Mouse (Mus musculus) embryonic facial prominence, embryonic 11.5 days (tissue): Measurements from ENCODE around the gene Rdh12. TPM values are rescaled to one million over a fixed set of nuclear protein-coding genes. Genes with fewer than 3 reads are reported as not detected.

ENCODE experiments used
- ATAC-seq: fragments of 200-750 bp; cut with Nextera tagmentation; replicated peaks from 2 replicates; pipeline ENCODE4 v1.8.0; 2017; ENCODE audit warnings: low read depth; ENCODE audit not compliant: insufficient number of reproducible peaks, low FRiP score, low TSS enrichment
- DNase-seq: peaks from one replicate; pipeline ENCODE4 v3.0.0-alpha.2; 2015; ENCODE audit warnings: low spot score
- H3K27ac ChIP-seq: fragments of 300-500 bp; sonication (generic); replicated peaks from 2 replicates; pipeline ENCODE4 v1.5.1; 2014; ENCODE audit warnings: mild to moderate bottlenecking, low read depth, low read length, control low read depth
- H3K27me3 ChIP-seq: fragments of 300-500 bp; sonication (generic); 2 replicates; pipeline ENCODE4 v1.6.1; 2014; ENCODE audit warnings: mild to moderate bottlenecking, low read length, moderate library complexity, mixed read lengths; ENCODE audit not compliant: control insufficient read depth, insufficient read depth
- H3K36me3 ChIP-seq: fragments of 300-500 bp; sonication (generic); replicated peaks from 2 replicates; pipeline ENCODE4 v1.6.1; 2014; ENCODE audit warnings: low read depth, mild to moderate bottlenecking, low read length, moderate library complexity, mixed read lengths; ENCODE audit not compliant: control insufficient read depth, insufficient read depth
- H3K4me1 ChIP-seq: fragments of 300-500 bp; sonication (generic); 2 replicates; pipeline ENCODE4 v1.6.1; 2014; ENCODE audit warnings: low read length, mixed read lengths; ENCODE audit not compliant: control insufficient read depth, insufficient read depth
- H3K4me2 ChIP-seq: fragments of 300-500 bp; sonication (generic); 2 replicates; pipeline ENCODE4 v1.6.1; 2014; ENCODE audit warnings: low read depth, mild to moderate bottlenecking, control low read depth, low read length, moderate library complexity
- H3K4me3 ChIP-seq: fragments of 300-500 bp; sonication (generic); 2 replicates; pipeline ENCODE4 v1.5.1; 2014; ENCODE audit warnings: low read depth, low read length, control low read depth
- H3K9ac ChIP-seq: fragments of 300-500 bp; sonication (generic); replicated peaks from 2 replicates; pipeline ENCODE4 v1.6.1; 2014; ENCODE audit warnings: mild to moderate bottlenecking, control low read depth, low read length
- H3K9me3 ChIP-seq: fragments of 300-500 bp; sonication (generic); replicated peaks from 2 replicates; pipeline ENCODE4 v1.6.1; 2016; ENCODE audit warnings: mild to moderate bottlenecking, low read length, inconsistent platforms, mixed read lengths; ENCODE audit not compliant: control insufficient read depth
- WGBS: fragments of 180-500 bp; shearing (Covaris S2); extraction: QIAGEN DNeasy Blood & Tissue Kit; methylation state at CpG from one replicate; pipeline ENCODE4 v1.1.7; 2014; 5-methylcytosine and 5-hydroxymethylcytosine counted together
- polyA plus RNA-seq: library from polyadenylated mRNA; unstranded; fragments of >200 nt; fragmentation: Nextera tagmentation; extraction: Ambion mirVana; gene quantifications from 2 replicates; pipeline ENCODE4 v1.2.1, GENCODE M21; 2014

The Rdh12 gene
- polyA plus RNA-seq, 1 experiment from 2014 or later: 2.8 TPM

GRCm38 (mm10) chr12:79211447-79211846 lies 2.7 kb downstream of the Rdh12 start:
- Histone ChIP-seq H3K4me3 (no peak overlapping the region), H3K9me3 (no peaks in the 10 kb centered on the region), H3K9ac (no peak overlapping the region), H3K36me3 (no peaks in the 10 kb centered on the region), H3K4me2 (no peak overlapping the region), H3K27me3 (no peaks in the 10 kb centered on the region), H3K4me1 (no peaks in the 10 kb centered on the region), H3K27ac (no peak overlapping the region)
- DNase-seq (no peak), ATAC-seq (no peak)
- 85% methylated on average over 8 of the region's 8 CpGs for WGBS

- H3K9ac ChIP-seq: no peak overlapping the region
- H3K27ac ChIP-seq: no peak overlapping the region
- no peaks in the 10 kb centered on the region for H3K36me3 ChIP-seq
- no peaks in the 10 kb centered on the region for H3K9me3 ChIP-seq
- no peak overlapping the region for H3K4me3 ChIP-seq
- no peak for DNase-seq
- 72% methylated on average over 5 of the region's 5 CpGs for WGBS
- H3K4me1 ChIP-seq: no peaks in the 10 kb centered on the region
- H3K27me3 ChIP-seq: no peaks in the 10 kb centered on the region
- ATAC-seq: no peak
- H3K4me2 ChIP-seq: no peak overlapping the region
Observed at GRCm38 (mm10) chr12:79217511-79217910, 8.8 kb downstream of the Rdh12 start.

DNA sequence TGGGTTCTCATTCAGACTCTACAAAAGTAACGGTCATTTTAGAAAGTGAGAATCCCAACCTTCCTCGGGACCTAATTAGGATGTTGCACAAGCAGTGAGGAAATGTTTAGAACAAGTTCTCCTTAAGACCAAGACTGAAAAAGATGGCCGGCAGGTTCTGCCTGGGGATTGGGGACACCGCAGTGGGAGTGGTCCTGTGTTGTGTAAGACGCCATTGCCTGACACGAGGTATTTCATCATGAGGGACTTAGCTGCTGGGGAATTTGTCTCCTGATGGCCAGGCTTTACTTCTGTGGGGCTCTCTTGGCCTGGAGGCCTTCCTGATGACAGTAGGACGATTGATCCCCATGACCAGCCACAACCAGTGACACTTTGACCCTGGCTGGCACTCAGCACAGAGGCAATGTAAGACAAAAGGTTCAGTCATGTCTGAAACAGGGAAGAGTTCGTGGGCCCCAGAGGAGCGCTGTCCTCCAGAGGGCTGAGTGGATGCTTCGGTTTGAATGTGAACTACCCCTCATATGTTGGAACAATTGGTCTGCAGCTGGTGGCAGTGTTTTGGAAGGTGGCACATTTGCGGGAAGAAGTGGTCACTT lies 26.9 kb downstream of the Rdh12 start:
- no peaks in the 10 kb centered on the region for H3K4me1 ChIP-seq
- no peak overlapping the region for H3K9ac ChIP-seq
- H3K27me3 ChIP-seq: no peaks in the 10 kb centered on the region
- H3K4me3 ChIP-seq: no peak overlapping the region
- H3K36me3 ChIP-seq: no peaks in the 10 kb centered on the region; the same call in none of the 2 replicates
- H3K4me2 ChIP-seq: no peak overlapping the region
- no peak for ATAC-seq
- H3K27ac ChIP-seq: no peak overlapping the region
- no peak for DNase-seq
- H3K9me3 ChIP-seq: no peaks in the 10 kb centered on the region
- WGBS: 52% methylated on average over 11 of the region's 11 CpGs

- Histone ChIP-seq H3K4me2 (no peak overlapping the region), H3K9me3 (no peaks in the 10 kb centered on the region), H3K4me3 (no peak overlapping the region), H3K27ac (no peak overlapping the region), H3K27me3 (no peaks in the 10 kb centered on the region), H3K4me1 (no peaks in the 10 kb centered on the region), H3K9ac (no peak overlapping the region), H3K36me3 (peaks cover 4% of the 10 kb centered on the region)
- no peak for ATAC-seq
- DNase-seq: no peak
- WGBS: 91% methylated on average over 2 of the region's 2 CpGs
Observed at GRCm38 (mm10) chr12:79241985-79242384, 33.3 kb downstream of the Rdh12 start.

GRCm38 (mm10) chr12:79242921-79243320 lies 34.2 kb downstream of the Rdh12 start:
- no peak overlapping the region for H3K4me2 ChIP-seq
- H3K9ac ChIP-seq: no peak overlapping the region
- H3K4me1 ChIP-seq: no peaks in the 10 kb centered on the region
- 92% methylated on average over 6 of the region's 6 CpGs for WGBS
- no peak for DNase-seq
- H3K36me3 ChIP-seq: peaks cover 4% of the 10 kb centered on the region
- ATAC-seq: no peak
- H3K9me3 ChIP-seq: no peaks in the 10 kb centered on the region
- H3K4me3 ChIP-seq: no peak overlapping the region
- no peak overlapping the region for H3K27ac ChIP-seq
- H3K27me3 ChIP-seq: no peaks in the 10 kb centered on the region

DNA sequence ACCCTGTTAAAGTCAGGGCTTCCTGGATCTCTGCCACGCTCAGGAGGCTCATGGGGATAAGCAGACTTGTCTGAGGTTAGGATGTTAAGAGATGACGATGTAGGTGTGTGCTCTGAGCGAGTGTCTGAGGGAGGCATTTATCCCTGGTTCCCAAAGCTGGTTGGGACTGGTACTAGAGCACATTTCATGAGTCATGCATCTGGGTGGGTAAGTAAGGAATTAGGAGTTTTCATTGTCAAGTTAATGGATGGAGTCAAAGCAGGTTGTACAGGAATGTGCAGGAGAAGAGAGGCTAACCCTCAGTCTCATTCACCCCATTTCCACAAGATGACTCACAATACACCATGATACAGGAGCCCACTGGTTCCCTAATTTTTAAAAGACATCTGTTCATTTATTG lies 39.4 kb downstream of the Rdh12 start:
- no peaks in the 10 kb centered on the region for H3K9me3 ChIP-seq
- H3K4me3 ChIP-seq: no peak overlapping the region
- no peak overlapping the region for H3K9ac ChIP-seq
- DNase-seq: no peak
- H3K36me3 ChIP-seq: peaks cover 4% of the 10 kb centered on the region
- no peak overlapping the region for H3K4me2 ChIP-seq
- no peaks in the 10 kb centered on the region for H3K27me3 ChIP-seq
- WGBS: 78% methylated on average over 3 of the region's 3 CpGs
- no peaks in the 10 kb centered on the region for H3K4me1 ChIP-seq
- no peak for ATAC-seq
- H3K27ac ChIP-seq: no peak overlapping the region

GRCm38 (mm10) chr12:79253294-79254053 lies 44.8 kb downstream of the Rdh12 start:
- H3K4me1 ChIP-seq: no peaks in the 10 kb centered on the region
- no peaks in the 10 kb centered on the region for H3K9me3 ChIP-seq

GRCm38 (mm10) chr12:79254975-79255374 lies 46.3 kb downstream of the Rdh12 start:
- Histone ChIP-seq H3K4me3 (no peak overlapping the region), H3K9ac (no peak overlapping the region), H3K27me3 (no peaks in the 10 kb centered on the region), H3K9me3 (no peaks in the 10 kb centered on the region), H3K36me3 (no peaks in the 10 kb centered on the region; the same call in none of the 2 replicates), H3K27ac (no peak overlapping the region), H3K4me2 (no peak overlapping the region), H3K4me1 (no peaks in the 10 kb centered on the region)
- ATAC-seq (no peak), DNase-seq (no peak)
- WGBS: 96% methylated on average over 10 of the region's 10 CpGs

More at GRCm38 (mm10) chr12:79253294-79254053, 44.8 kb downstream of the Rdh12 start:
- no peak overlapping the region for H3K4me2 ChIP-seq
- no peak overlapping the region for H3K27ac ChIP-seq
- no peak for DNase-seq
- WGBS: 91% methylated on average over 9 of the region's 9 CpGs
- H3K27me3 ChIP-seq: no peaks in the 10 kb centered on the region
- H3K4me3 ChIP-seq: no peak overlapping the region
- H3K36me3 ChIP-seq: no peaks in the 10 kb centered on the region; the same call in none of the 2 replicates
- no peak overlapping the region for H3K9ac ChIP-seq
- no peak for ATAC-seq
